Mouse (Mus musculus) MN1 (cell line): Measurements from ENCODE around the gene Mup12.
"Not testable (repeated sequence)": the region's sequence is repeated elsewhere in the genome, so short reads cannot be mapped to it uniquely, and the experiment has no call there.

Source experiments
- DNase-seq: peaks from one replicate; pipeline ENCODE4 v3.0.0-alpha.2; 2016; ENCODE audit warnings: low spot score

Mup12 gene

GRCm38 (mm10) chr4:60741226-60741625, at the start of gene Mup12:
Mup12 (minus strand) TSS chr4:60741326.
- DNase-seq: not testable (repeated sequence)
